Mouse (Mus musculus) hematopoietic stem cell, adult 5-6 weeks (primary cell): ENCODE data around the gene Tent5b. TPM values are rescaled to one million over a fixed set of nuclear protein-coding genes. Genes with fewer than 3 reads are reported as not detected.
"Not testable (repeated sequence)": the region's sequence is repeated elsewhere in the genome, so short reads cannot be mapped to it uniquely, and the experiment has no call there.

Experiments used
- ATAC-seq, 2 experiments: fragments of 125-278 bp in 1 of 2; replicated peaks in 1 of 2; 2 replicates each; pipeline ENCODE4 v1.8.0; 2016 to 2017; ENCODE audit warnings: inconsistent platforms in 2 of 2, mild to moderate bottlenecking in 2 of 2, moderate number of reproducible peaks in 2 of 2, low read depth in 1 of 2, moderate TSS enrichment in 1 of 2; ENCODE audit not compliant: low FRiP score in 2 of 2, poor library complexity in 2 of 2, severe bottlenecking in 2 of 2, insufficient read depth in 1 of 2, low TSS enrichment in 1 of 2
- total RNA-seq: library from RNA; stranded (forward); fragments of 172-1452, 232-1000 nt; gene quantifications from 2 replicates; pipeline ENCODE4 v1.2.3, GENCODE M21; 2017

The Tent5b gene
- total RNA-seq, 1 experiment from 2014 or later, result not detected

DNA sequence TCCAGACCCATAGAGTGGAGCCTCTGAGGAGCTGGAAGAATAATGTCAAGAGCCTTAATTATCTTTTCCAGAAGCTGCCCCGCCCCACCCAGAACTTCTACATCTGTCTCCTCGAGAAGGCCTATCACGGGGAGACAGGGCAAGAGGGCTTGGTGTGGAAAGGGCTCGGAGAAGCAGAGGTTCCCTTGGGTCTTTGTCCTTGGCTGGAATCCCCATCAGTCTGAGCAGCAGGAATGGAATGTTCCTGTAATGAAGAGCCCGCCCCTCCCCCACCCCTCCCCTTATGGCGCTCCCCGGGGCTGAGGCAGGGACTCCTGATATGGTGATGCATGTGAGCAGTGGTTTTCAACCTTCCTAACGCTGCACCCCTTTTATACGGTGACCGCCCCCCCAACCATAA, 11.9 kb downstream of the Tent5b start:
- ATAC-seq, result no peak

DNA sequence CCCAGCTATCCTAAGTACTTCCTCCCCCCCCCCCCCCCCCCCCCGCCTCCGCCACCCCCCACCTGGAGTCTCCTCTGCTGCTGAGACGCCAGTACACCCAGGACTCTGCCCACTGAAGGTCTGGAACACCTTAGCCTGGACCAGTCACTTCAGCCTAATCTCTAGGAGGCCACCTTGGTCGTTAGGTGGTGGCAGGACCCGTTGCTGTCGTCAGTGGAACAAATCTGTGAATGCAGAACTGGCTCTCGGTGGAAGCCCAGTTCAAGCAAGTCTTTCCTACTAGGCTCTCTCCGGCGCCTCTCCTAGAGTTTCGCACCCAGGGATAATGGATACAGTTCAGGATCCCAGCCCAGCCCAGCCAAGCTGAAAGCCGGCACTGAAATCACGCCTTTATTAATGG, 14.0 kb downstream of the Tent5b start:
- ATAC-seq, result peak; percentile 15 to 30; a peak in 1 of 4 replicates

DNA sequence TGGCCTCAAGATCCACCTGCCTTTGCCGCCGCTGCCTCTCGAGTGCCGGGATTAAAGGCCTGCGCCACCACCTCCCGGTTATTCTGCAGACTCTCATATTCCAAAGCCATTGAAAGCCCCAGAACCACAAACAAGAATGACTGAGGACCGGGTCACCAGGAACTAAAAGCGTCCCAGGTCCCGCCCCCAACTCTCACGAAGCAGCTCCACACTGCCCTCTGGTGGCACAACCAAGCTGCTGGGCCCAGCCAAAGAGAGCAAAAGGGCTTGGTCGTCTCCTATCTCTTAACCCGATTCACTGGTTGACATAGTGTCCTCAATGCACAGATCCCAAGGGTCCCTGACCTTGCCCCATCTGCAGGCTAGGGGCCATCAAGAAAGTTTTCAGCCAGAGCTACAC, 14.5 kb downstream of the Tent5b start:
- ATAC-seq, result peak; percentile 78 to 83

DNA sequence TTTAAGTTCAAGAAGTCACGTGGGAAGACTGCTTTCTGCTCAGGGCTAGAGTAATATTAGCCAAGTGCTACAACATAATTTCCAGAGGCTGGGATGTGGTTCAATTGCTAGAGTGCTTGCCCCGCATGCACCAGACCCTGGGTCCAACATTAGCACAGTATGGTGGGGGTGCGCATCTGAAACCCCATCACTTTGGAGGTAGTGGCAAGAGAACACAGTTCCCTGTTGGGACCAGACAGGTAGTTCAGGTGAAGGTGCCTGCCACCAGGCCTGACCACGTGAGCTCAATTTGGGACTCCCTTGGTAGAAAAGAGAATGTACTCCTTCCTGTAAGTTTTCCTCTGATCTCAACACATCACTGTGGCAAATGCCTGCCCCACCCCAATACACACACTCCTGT, 14.9 kb downstream of the Tent5b start:
- ATAC-seq, result no peak

DNA sequence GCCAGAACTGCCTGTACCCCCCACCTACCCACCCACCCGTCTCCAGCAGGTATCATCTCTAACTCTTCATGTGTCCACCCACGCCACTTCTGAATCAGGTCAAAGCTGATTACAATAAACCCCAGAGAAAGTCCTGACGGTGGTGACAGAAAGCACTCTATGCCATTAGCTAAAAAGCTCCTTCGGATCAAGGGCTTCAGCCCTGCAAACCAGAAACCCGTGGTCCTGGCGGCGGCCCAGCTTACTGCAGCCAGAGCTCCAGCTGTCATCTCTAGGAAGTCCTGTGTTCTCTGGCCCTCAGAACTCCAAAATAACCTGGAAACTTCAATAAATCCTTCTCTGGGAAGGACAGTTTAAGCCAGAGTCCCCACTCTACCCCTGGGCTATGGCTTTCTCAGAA, 15.8 kb downstream of the Tent5b start:
- ATAC-seq, result no peak

DNA sequence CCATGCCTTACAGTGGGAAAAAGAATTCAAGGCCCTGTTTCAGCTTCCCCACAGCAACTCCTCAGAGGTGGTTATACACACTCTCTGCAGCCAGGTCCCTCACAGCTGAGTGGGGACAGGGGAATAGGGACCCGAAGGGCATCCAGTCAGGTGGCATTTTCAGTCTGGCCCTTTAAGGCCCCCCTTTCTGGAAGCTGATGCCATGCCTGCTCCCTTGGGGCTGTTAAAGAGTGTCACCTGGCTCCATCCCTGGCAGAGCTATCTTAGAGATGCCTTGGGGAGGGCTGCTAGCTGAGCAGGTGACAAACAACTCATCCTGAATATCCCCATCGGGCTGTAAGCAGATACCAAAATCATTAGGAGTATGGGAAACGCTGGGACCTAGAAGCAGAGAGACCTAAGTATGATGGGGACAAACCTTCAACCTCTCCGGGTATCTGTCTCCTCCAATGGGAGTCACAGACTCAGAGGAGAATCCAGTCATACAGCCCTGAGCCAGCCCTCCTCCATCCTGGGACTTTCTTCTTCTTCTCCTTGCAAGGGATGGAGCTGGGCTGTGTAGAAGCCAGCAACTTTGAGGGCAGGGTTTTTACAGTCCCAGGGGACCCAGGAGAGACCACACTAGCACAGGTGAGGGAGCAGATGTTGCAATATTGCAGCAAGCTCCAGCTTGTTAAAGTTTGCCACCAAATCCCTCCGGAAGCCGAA, 17.0 kb downstream of the Tent5b start:
- ATAC-seq, result no peak

DNA sequence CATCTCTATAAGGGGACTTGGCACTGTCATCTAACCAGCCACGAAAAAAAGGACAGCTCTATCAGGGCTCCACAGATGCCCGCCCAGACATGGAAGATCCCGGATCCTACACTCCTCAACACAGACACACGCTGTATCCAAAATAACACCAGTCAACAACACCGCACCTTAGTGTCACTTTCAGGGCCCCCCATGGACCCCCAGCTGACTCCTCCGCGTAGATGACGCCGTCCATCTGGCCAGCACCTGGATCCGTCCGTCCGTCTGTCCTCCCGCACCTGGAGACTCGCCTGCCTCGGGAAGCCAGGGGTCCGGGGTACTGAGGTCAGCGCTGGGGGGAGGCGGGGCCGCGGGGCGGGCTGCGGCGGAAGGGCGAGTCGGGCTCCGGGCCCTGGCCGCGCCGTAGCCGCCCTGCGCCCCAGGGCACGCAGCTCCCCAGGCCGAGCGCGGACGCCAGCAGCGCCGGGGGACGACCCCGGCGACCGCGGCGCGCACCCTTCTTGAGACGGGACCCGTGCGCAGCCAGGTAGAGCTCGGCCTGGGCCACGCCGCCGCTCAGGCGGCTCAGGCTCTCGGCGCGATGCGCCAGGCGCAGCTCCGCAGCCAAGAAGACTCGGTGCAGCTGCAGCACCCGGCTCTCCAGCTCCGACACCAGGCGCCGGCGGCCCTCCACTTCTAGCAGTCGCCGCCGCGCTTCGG, 17.7 kb downstream of the Tent5b start:
- no peak for ATAC-seq

DNA sequence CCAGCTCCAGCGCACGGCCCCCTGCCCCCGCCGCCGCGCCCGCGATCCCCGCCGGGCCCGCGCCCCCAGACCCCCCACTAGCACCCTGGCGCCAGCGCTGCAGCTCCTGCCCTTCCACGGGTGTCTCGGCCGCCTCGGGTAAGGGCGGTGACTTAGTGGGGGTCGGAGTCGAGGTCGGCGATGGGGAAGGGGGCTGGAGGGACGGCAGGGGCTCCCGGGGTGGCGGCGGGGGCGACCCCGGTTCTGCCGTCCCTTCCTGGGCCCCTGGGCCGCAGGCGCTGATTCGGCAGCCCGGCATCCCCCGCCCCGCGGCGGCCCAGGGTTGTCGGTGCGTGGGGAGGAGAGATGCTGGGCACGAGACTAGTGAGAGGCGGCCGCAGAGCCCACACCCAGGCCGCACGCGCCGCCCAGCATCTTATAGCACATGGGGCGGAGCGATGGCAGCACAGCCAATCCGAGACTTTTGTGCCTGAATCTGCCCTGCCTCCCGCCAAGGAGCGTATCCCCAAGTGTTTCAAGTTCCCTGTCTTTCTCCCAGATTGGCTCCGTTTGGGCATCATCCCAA, 18.3 kb downstream of the Tent5b start, which contains the start of gene Trnp1:
Gene Trnp1, minus strand, starts transcription at position 391 of the 565 bp plus-strand sequence.
- peak; percentile 40 to 59; a peak in 1 of 4 replicates for ATAC-seq

DNA sequence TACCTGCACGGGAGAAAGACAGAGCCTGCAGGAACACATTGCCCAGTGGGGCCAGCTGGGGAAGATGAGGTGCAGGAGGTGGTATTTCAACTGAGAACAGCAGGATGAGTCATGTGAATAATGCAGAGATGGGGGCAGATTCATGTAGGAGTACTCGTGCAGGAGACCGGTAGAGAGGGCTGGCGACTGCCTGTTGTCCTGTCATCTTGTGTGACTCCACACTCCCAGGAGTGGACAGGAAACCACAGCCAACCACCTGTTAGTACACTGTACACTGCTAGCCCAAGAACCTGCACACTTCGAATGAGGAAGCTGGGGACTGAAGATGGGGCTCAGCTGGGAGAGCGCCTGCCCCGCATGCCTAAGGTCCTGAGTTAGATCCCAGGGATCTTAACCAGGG, 21.6 kb downstream of the Tent5b start:
- peak; percentile 41 to 57; a peak in 3 of 4 replicates for ATAC-seq

DNA sequence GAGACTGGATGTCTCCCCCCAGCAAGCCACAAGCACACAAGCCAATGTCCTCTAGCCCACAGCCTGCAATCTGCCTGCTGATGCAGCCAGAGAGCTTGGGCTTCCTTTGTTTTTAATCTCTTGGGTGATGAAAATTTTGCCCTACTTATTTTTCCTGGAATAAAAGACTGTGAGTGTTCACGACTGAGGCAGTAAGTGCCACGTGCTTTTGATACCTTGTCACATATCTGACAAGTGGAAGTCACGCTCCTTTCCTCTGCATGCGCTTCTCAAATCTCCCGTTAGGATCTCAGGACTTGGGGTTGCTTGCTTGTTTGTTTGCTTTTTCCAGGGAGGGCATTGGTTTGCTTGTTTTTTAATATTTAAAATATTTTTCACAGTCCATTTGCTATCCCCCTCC, 24.4 kb downstream of the Tent5b start:
- ATAC-seq, result no peak

DNA sequence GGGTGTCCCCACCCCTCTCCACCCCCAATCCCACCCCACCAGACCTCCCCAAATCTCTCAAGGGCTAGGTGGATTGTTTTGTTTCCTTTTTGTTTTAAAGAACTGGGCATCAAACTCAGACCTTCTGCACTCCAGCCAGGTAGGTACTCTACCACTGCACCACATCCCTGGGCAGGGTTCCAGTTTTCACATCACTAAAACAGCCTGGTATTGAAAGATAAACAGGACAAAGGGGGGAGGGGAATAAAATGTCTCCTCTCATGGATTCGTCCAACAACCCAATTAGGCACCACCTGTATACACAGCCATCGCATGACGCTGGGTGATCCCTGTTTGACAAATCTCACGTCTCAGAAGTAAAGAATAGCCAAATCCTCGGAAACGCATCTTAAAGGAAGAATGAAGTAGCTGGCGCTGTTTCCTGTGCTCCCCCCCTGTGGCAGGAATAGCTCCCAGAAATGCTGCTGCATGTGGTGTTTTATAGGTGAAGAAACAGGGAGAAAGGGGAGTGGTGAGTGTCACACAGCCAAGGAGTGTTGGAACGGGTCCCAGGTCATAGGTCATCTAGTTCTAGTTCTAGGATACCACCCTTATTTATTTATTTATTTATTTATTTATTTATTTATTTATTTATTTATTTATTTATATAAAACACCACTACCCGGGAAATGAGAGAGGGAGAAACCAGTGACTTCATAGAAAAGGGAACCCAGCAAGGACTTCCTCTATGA, 25.0 kb downstream of the Tent5b start:
- ATAC-seq, result no peak

DNA sequence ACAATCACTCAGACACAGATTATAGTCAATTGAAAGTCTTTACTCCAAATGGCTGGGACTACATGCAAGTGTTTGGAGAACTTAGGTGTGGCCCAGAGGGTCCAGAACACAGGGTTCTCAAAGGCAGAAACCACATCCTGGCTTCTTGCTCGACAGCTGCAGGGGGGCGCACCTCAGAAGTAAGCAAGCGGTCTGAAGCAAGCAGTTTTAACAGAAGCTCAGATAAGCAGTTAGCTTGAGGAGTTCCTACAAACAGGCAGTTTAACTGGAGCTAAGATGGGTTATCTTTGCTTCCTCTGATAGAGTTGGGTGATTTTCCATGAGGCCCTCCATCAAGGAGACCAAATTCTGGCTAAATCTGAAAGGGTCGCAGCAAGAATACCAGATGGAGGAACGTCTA, 26.6 kb downstream of the Tent5b start:
- 0 out of 4 replicates have a peak, but pooled peaks of 1 of the 2 experiments have one; percentile 18 for ATAC-seq

DNA sequence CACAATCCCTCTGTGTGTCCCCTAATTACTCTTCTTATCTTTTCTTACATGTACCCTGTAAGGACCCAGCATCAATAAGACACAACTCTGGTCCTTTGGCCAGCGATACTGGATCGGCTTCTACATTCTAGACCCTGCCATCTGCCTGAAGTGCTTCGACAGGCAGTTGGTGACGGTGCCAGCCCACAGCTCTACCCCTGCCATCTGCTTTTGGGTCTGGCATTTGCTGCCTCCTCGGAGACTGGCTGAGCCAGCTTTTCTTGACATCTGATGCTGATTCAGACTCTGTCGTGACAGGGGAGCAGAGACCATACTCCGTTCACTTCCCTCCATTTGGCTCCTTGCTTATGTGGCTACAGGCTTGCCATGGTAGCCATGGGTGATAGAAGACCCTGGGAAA, 29.1 kb downstream of the Tent5b start:
- ATAC-seq, result no peak

DNA sequence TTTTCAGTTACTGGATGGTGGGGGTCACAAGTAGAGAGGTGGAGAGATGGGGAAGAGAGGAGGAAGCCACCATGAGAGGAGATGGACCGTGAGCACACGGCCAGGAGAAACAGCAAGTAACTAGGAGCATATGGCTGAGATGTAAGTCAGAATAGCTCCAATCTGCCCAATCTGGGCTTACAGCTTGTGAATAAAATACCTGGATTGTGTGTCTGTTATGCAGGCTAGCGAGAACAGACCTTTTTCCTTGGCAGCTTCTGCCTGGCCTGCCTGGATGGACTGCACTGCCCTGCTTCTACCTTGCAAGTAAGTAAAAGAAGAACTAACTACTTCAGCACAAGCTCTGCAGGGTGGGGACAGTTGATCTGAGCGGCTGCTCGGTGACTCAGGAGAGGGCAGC, 31.1 kb downstream of the Tent5b start:
- ATAC-seq, result no peak

DNA sequence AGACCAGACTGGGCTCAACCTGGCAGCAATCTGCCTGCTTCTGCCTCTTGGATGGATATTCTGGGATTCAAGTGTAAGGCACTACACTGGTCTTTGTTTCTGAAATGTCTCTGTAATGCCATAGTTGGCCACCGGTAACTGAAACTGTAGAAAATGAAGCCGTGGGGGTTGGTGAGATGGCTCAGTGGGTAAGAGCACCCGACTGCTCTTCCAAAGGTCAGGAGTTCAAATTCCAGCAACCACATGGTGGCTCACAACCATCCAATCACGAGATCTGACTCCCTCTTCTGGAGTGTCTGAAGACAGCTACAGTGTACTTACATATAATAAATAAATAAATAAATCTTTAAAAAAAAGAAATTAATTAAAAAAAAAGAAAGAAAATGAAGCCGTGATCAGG, 32.6 kb downstream of the Tent5b start:
- not testable (repeated sequence) for ATAC-seq

DNA sequence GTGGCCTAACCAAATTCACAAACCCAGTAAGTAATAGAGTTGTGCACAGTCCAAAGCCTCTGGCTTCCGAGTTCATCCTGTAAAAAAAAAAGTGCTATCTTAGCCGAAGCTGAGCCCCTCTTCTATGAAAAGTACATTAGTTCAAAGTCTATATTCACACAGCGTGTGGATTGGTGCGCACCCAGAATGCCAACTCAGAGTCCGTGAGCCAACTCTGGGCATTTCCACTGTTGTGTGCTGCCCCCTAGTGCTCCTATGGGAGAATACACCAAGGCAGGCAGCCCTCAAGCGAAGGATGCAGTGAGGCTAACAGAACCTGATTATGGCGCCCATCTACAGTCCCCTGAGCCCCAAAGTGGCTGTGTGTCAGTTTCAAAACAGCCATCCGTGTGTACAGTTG, 33.0 kb downstream of the Tent5b start:
- ATAC-seq, result peak; percentile 81 to 95

DNA sequence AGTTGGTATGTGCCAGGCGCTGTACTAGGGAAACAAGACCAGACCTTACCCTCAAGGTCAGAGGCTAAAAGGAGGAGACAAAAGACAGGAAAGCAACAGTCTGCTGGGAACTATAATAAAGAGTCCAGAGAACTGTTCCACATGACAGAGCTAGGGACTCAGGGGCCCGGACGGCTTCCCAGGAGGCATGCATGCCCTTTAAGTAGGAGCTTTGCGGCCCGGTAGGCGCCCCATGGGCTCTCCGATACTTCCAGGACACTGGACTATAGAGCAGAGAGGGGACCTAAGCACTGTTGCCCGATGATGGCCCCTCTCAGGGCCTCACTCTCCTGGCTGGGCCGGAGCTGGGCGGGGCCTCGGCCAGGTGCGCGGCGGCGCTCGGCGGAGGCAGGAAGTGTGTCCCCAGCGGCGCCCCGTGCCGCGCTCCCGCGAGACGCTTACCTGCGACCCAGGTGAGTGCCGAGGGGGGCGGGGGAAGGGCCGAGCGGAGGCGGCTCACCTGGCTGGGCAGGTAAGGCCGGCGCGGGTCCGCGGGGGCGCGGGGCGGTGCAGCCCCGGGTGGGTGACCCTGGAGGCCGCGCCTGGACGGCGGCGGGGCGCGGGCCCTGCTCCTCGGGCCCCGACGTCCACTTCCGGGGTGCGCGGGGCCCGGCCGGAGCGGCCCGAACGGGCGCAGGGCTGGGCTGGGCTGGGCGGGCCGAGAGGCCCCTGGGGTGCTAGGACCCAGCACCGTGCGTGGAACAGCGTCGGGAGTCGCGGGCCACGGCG, 38.9 kb downstream of the Tent5b start, which contains the start of gene Kdf1:
Gene Kdf1, plus strand, starts transcription at position 363 of the 768 bp plus-strand sequence.
- ATAC-seq, result no peak
